Mouse (Mus musculus): ENCODE results near the gene Pagr1b. TPM values are rescaled to one million over a fixed set of nuclear protein-coding genes. Genes with fewer than 3 reads are reported as not detected.

Pagr1b gene
- polyA plus RNA-seq, 1 experiment from 2014 or later: not detected

- no peaks in the 10 kb centered on the region for H3K9me3 ChIP-seq
- H3K27ac ChIP-seq: peak overlapping the region; percentile 98
- peak; percentile 16 for ATAC-seq (ENCODE audit: insufficient read depth, low FRiP score, low read depth)
- peak overlapping the region; percentile 91 for H3K4me3 ChIP-seq (replicated peaks)
- peaks cover 19% of the 10 kb centered on the region for H3K36me3 ChIP-seq
- WGBS: under 1% methylated on average over 30 of the region's 30 CpGs
- no peaks in the 10 kb centered on the region for H3K27me3 ChIP-seq (replicated peaks)
- peak overlapping the region; percentile 97 for H3K9ac ChIP-seq
- H3K4me2 ChIP-seq: peak overlapping the region; percentile 87
- H3K4me1 ChIP-seq: peaks cover 54% of the 10 kb centered on the region
Observed at GRCm38 (mm10) chr7:127024755-127025555, 8.7 kb upstream of the Pagr1b start.

GRCm38 (mm10) chr7:127023896-127024690 lies 7.8 kb upstream of the Pagr1b start:
- Histone ChIP-seq H3K4me2 (peak overlapping the region; percentile 87), H3K4me3 (replicated peaks) (peak overlapping the region; percentile 91), H3K27ac (peak overlapping the region; percentile 98), H3K9me3 (no peaks in the 10 kb centered on the region), H3K27me3 (replicated peaks) (no peaks in the 10 kb centered on the region), H3K36me3 (peaks cover 17% of the 10 kb centered on the region), H3K4me1 (peaks cover 62% of the 10 kb centered on the region), H3K9ac (peak overlapping the region; percentile 97)
- no peak for ATAC-seq (ENCODE audit: insufficient read depth, low FRiP score, low read depth)
- 18% methylated on average over 19 of the region's 19 CpGs for WGBS

- Histone ChIP-seq H3K36me3 (peaks cover 16% of the 10 kb centered on the region), H3K4me1 (peaks cover 70% of the 10 kb centered on the region), H3K4me3 (replicated peaks) (peak overlapping the region; percentile 91; the same call in 1 of the 2 replicates), H3K27ac (no peak overlapping the region), H3K9ac (no peak overlapping the region), H3K27me3 (replicated peaks) (no peaks in the 10 kb centered on the region), H3K4me2 (peak overlapping the region; percentile 87), H3K9me3 (no peaks in the 10 kb centered on the region)
- WGBS: 67% methylated on average over 13 of the region's 13 CpGs
- no peak for ATAC-seq (ENCODE audit: insufficient read depth, low FRiP score, low read depth)
Observed at GRCm38 (mm10) chr7:127023272-127023691, 7.0 kb upstream of the Pagr1b start.

GRCm38 (mm10) chr7:127022528-127023271 lies 6.4 kb upstream of the Pagr1b start:
- Histone ChIP-seq H3K27ac (no peak overlapping the region), H3K4me1 (peaks cover 68% of the 10 kb centered on the region), H3K27me3 (replicated peaks) (no peaks in the 10 kb centered on the region), H3K9me3 (no peaks in the 10 kb centered on the region), H3K9ac (no peak overlapping the region), H3K4me2 (peak overlapping the region; percentile 87), H3K36me3 (peaks cover 16% of the 10 kb centered on the region), H3K4me3 (replicated peaks) (no peak overlapping the region)
- WGBS: 74% methylated on average over 7 of the region's 7 CpGs
- ATAC-seq (ENCODE audit: insufficient read depth, low FRiP score, low read depth): no peak

DNA sequence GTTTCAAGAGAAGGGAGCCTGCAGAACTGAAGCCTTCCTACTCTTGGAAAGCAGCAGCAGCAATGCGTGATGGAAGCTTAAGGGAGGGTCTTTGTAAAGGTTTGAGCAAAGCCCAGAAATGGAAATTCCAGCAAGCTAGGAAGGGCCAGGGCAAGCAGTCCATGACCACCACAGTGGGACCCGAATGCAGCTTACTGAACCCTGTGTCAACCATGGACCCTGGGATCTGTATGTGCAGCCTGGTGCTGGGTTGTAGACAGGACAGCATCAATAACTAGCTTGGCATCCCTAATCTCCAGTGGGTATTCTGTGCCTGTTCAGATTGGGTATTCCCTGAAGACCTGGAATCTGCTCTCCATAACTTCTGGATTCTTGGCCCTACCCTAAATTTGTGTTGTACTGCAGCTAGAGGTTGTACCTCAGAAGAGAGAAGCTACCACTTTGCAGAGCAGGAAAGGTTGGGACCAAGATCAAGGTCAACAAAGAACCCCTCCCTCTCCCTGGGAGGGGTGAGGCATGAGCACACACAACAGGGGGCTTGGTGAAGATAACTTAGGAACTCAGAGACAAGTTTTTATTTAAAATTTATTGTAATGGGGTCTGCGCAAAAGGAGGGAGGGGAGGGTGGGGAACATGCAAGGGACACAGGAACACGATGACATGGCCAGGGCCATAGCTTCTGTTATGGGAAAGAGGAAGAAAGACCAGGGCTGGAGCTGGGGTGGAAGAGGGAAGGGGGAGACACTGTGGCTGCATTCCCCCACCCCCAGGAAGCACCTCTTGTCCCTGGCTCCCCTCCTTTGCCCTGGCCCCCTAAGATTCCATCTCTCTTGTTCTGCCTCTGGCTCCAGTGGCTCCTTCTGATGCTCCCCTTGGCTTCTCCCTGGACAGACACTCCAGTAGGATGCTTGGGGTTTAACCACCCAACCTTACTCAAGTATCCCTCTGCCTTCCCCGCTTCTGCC lies 5.6 kb upstream of the Pagr1b start:
- H3K27me3 ChIP-seq (replicated peaks): no peaks in the 10 kb centered on the region
- peak overlapping the region; percentile 54 for H3K4me3 ChIP-seq (replicated peaks)
- 46% methylated on average over 5 of the region's 5 CpGs for WGBS
- peak overlapping the region; percentile 85 for H3K4me2 ChIP-seq
- H3K9me3 ChIP-seq: no peaks in the 10 kb centered on the region
- H3K4me1 ChIP-seq: peaks cover 67% of the 10 kb centered on the region
- ATAC-seq (ENCODE audit: insufficient read depth, low FRiP score, low read depth): no peak
- H3K36me3 ChIP-seq: peaks cover 16% of the 10 kb centered on the region
- peak overlapping the region; percentile 35; the same call in 1 of the 2 replicates for H3K9ac ChIP-seq
- H3K27ac ChIP-seq: peak overlapping the region; percentile 86

DNA sequence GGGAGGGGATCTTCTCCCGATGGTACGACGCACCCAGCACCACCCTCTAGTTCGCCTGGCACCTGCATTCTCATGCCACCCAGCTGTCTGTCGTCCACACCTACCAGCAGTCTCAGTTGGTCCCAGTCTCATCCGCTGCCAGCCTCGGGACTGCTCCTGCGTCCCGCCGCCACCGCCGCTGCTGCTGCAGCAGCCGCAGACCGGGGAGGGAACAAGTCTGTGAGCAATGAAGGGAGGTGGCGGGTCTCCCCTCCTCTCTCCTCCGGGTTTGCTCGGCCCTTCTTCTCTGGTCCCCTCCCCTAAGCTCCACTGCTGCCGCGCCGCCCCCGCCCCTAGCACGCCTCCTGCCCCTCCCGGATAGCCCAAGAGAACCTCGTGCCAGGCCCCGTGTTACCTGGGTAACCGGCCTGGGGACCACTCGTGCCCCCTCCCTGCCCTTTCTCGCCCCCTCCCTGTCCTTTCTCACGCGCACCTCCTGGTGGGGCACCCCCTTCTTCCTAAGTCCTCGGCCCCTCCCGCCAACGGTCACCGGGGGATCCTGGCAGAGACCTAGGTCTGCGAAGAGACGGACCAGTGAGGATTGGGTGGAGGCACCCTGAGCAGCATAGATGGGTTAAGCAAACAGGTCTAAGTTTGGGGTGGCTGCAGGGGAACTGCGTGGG lies 4.7 kb upstream of the Pagr1b start, which contains the start of the genes Gm42742 and Prrt2:
Gene Gm42742 (minus strand): TSS at position 197 of the 662 bp plus-strand sequence.
Gene Prrt2 (minus strand): TSS at position 311 of the 662 bp plus-strand sequence.
- Histone ChIP-seq H3K9me3 (no peaks in the 10 kb centered on the region), H3K36me3 (peaks cover 16% of the 10 kb centered on the region), H3K4me2 (peak within 1 kb of the TSS; percentile 85), H3K27ac (peak within 1 kb of the TSS; percentile 86), H3K4me1 (peaks cover 69% of the 10 kb centered on the region), H3K4me3 (replicated peaks) (peak within 1 kb of the TSS; percentile 54), H3K27me3 (replicated peaks) (no peaks in the 10 kb centered on the region), H3K9ac (peak within 1 kb of the TSS; percentile 42; the same call in 1 of the 2 replicates)
- ATAC-seq (ENCODE audit: insufficient read depth, low FRiP score, low read depth): 0 out of 2 replicates have a peak, but pooled peaks have one; percentile 1
- under 1% methylated on average over 37 of the region's 37 CpGs for WGBS

DNA sequence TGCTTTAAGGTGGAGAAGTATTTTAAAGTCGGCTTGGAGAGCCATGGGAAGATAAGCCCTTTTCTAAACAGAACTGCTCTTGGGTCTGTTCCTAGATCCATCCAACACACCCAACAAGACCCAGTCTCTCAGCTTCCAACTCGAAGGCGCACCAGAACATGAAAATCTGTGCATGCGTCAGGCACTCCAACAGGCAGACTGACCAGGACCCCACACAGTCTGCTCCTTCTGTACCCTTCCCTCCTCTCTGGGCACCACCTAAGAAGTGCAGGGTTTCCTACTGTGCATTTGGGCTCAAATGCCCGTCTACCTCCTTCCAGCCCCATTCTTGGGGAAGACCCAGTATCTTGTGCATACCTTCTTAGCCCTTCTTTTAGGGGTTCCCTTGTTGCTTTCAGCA lies 4.2 kb upstream of the Pagr1b start:
- ATAC-seq (ENCODE audit: insufficient read depth, low FRiP score, low read depth): no peak
- peak overlapping the region; percentile 54 for H3K4me3 ChIP-seq (replicated peaks)
- peak overlapping the region; percentile 85 for H3K4me2 ChIP-seq
- peaks cover 74% of the 10 kb centered on the region for H3K4me1 ChIP-seq
- H3K9ac ChIP-seq: peak overlapping the region; percentile 42; the same call in 1 of the 2 replicates
- H3K27me3 ChIP-seq (replicated peaks): no peaks in the 10 kb centered on the region
- H3K36me3 ChIP-seq: peaks cover 19% of the 10 kb centered on the region
- H3K27ac ChIP-seq: peak overlapping the region; percentile 86
- 26% methylated on average over 5 of the region's 5 CpGs for WGBS
- H3K9me3 ChIP-seq: no peaks in the 10 kb centered on the region

GRCm38 (mm10) chr7:127020031-127020430 lies 3.7 kb upstream of the Pagr1b start:
- H3K36me3 ChIP-seq: peaks cover 21% of the 10 kb centered on the region
- H3K27ac ChIP-seq: peak overlapping the region; percentile 86; the same call in 1 of the 2 replicates
- peak overlapping the region; percentile 85 for H3K4me2 ChIP-seq
- WGBS: 48% methylated on average over 3 of the region's 3 CpGs
- no peak overlapping the region; the same call in 1 of the 2 replicates for H3K9ac ChIP-seq
- ATAC-seq (ENCODE audit: insufficient read depth, low FRiP score, low read depth): no peak
- peaks cover 76% of the 10 kb centered on the region for H3K4me1 ChIP-seq
- H3K4me3 ChIP-seq (replicated peaks): peak overlapping the region; percentile 54
- no peaks in the 10 kb centered on the region for H3K9me3 ChIP-seq
- H3K27me3 ChIP-seq (replicated peaks): no peaks in the 10 kb centered on the region

DNA sequence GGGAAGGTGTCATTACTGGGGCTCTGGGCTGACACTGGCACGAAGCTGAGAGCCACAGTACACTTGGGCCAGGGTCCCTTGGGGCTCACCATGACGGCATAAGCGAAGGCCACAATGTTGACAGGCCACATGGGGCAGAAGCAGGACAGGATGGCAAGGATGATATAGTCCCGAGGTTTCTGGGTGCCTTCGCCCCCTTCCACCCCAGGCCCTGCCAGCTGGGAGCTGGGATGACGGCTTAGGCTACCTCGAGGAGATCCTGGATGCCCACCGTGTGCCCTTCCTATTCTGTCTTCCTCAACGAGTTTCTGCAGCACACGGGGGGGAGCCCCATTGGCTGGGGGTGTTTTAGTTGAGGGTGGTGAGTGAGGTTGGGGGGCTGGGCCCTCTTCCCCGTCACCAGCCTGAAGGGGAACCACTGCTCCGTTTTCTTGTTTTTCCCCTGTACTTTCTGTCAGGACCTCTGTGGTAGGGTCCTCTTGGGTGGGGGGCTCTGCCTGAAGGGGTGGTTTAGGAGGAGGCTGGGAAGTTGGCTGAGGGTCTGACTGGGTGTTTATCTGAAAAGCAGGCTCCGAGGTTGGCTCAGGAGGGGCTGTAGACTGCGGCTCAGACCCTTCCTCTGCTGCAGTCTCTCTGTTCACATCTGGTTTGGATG lies 3.1 kb upstream of the Pagr1b start:
- no peak for ATAC-seq (ENCODE audit: insufficient read depth, low FRiP score, low read depth)
- peak overlapping the region; percentile 85 for H3K4me2 ChIP-seq
- H3K4me1 ChIP-seq: peaks cover 75% of the 10 kb centered on the region
- WGBS: 70% methylated on average over 14 of the region's 14 CpGs
- no peak overlapping the region; the same call in 1 of the 2 replicates for H3K9ac ChIP-seq
- peaks cover 21% of the 10 kb centered on the region for H3K36me3 ChIP-seq
- no peaks in the 10 kb centered on the region for H3K27me3 ChIP-seq (replicated peaks)
- peak overlapping the region; percentile 54 for H3K4me3 ChIP-seq (replicated peaks)
- H3K9me3 ChIP-seq: no peaks in the 10 kb centered on the region
- peak overlapping the region; percentile 86; the same call in 1 of the 2 replicates for H3K27ac ChIP-seq

Data from stomach, embryonic 15.5 days (tissue).